Mouse (Mus musculus) ovary, postnatal 36 days (tissue): ENCODE measurements around the gene Fam198a.
A peak's percentile ranks its signal among the peaks of the same experiment; 100 is the strongest.

Experiments
- DNase-seq: peaks from one replicate; pipeline ENCODE4 v3.0.0; 2022; ENCODE audit warnings: low spot score, mixed read lengths

Fam198a gene

DNA sequence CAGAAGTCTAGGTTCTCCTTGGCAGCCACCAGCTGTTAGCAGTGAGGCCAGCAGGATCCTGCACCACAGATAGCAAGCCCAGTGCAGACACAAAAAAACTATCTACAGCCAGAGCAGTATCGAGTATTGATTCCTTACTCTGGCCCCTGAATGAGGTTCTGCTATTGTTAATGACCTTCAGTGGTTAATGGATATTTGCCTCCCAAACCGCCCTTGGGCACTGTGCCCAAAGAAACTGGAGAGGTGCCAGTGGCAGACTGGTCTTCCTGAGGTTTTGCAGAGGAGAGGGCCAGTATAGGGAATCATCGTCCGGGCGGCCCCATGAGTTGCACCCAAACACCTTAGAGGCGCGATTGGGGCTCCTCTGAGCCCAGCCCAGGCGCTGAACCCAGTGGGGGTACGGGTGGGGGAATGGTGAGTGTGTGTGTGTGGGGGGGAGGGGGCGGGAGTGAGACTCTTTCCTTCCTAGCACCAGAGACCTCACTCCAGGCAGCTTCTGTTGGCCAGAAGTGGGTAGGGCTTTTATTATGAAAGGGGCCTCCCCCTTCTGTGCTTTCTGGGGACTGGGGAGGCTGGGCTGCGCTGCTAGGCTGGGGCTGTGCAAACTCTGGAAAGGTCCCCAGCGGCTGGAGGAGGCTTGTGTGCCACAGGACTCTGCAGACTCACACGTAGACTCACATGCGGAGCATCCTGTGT lies at the start of gene Fam198a:
Gene Fam198a (plus strand): TSS at position 571 of the 696 bp plus-strand sequence.
- peak; percentile 90 for DNase-seq

GRCm38 (mm10) chr9:121901710-121902700 lies 48.8 kb upstream of the Fam198a start:
- peak; percentile 1 for DNase-seq

GRCm38 (mm10) chr9:121903476-121904305 lies 47.1 kb upstream of the Fam198a start:
- DNase-seq, result peak; percentile 23

GRCm38 (mm10) chr9:121904319-121904718 lies 46.5 kb upstream of the Fam198a start:
- DNase-seq, result no peak

DNA sequence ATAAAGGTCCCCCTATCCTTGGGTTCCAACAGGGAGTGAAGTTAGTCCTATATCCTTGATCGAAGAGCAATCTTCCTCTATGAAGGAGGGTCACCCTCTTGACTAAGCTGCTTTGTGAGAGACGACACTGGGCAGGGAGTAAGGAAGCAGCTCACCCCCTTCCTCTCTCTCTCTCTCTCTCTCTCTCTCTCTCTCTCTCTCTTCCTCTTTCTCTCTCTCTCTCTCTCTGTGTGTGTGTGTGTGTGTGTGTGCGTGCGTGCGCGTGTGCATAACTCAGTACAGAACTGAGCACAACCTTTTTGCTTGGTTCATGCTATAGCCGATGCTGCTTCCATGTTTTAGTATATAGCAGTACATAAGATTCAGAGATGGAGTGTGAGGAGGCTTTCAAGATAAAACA lies 45.8 kb upstream of the Fam198a start:
- no peak for DNase-seq

DNA sequence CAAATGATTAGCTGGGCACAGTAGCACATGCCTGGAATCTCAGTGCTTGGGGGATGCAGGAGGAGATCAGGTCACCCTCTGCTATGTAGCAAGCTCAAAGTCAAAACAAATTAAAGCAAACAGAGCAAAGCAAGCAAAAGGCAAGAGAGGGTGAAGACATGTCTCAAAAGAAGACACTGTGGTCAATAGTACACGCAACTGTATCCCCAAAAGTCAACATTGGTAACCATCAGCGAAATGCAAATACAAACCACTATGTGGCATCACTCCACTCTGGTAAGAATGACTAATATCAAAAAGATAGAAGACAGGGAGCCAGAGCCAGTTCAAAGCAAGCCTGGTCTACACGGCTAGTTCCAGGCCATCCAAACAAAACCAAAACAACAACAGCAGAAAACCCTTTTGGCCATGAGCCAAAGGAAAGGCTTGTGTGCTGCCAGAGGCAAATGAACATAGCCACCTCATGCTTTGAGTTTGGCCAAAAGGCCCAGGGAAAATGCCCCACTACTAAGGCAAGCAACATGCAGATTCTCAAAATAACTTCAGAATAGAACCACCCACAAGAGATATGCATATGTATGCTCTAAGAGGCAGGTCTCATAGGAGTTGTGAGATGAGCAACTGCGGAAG lies 45.1 kb upstream of the Fam198a start:
- DNase-seq, result peak; percentile 1

- DNase-seq, result no peak
Observed at GRCm38 (mm10) chr9:121906456-121906855, 44.3 kb upstream of the Fam198a start.

- peak; percentile 1 for DNase-seq
Observed at GRCm38 (mm10) chr9:121907356-121908070, 43.3 kb upstream of the Fam198a start.

GRCm38 (mm10) chr9:121908321-121908720 lies 42.5 kb upstream of the Fam198a start:
- peak; percentile 1 for DNase-seq

GRCm38 (mm10) chr9:121909635-121910034 lies 41.2 kb upstream of the Fam198a start:
- peak; percentile 1 for DNase-seq

GRCm38 (mm10) chr9:121911196-121911595 lies 39.6 kb upstream of the Fam198a start:
- DNase-seq, result no peak

- DNase-seq, result no peak
Observed at GRCm38 (mm10) chr9:121912786-121913185, 38.0 kb upstream of the Fam198a start.

- DNase-seq, result no peak
Observed at GRCm38 (mm10) chr9:121914226-121914757, 36.5 kb upstream of the Fam198a start.

- DNase-seq, result no peak
Observed at GRCm38 (mm10) chr9:121915056-121915455, 35.7 kb upstream of the Fam198a start.

DNA sequence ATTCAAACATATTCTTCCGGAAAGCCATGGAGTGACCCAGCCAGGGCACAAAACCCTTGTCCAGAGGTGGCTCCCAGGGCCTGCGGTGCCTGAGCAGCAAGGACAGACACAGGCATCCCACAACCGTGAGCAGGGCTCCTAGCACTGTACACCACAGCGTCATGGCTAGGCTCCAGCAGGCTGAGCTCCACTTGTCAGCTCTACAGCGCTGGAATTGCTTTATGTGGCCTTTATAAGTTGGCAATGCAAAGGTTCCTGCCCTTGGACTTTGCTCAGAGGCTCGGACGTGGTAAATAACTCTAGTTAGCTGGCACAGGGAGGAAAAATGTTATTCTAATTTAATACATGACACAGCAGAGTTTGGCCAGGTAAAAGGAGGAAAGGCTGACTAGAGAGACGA lies 34.7 kb upstream of the Fam198a start, which contains the start of gene Cyp8b1:
Gene Cyp8b1 (minus strand): TSS at position 204 of the 400 bp plus-strand sequence.
- no peak for DNase-seq

DNA sequence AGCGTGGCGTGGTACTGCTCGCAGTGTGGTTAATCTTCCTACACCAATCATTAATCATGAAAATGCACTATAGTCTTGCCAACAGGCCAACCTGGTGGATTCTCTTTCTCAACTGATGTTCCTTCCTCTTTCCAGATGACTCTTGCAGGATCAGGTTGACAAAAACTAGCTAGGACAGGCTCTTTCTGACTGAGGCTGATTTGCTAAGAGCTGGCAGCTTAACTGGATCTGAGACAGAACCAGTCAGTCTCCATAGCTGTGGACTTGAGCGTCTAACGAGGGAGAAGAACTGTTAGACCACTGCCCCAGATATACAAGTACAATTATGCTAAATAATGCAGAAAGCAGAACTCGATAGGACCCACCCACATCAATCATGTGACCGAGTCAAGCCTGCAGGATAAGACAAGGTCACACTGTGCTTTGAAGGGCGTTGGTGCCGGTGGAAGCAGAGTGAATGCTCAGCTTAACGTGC lies 31.7 kb upstream of the Fam198a start:
- DNase-seq, result no peak

- no peak for DNase-seq
Observed at GRCm38 (mm10) chr9:121923443-121923842, 27.3 kb upstream of the Fam198a start.

DNA sequence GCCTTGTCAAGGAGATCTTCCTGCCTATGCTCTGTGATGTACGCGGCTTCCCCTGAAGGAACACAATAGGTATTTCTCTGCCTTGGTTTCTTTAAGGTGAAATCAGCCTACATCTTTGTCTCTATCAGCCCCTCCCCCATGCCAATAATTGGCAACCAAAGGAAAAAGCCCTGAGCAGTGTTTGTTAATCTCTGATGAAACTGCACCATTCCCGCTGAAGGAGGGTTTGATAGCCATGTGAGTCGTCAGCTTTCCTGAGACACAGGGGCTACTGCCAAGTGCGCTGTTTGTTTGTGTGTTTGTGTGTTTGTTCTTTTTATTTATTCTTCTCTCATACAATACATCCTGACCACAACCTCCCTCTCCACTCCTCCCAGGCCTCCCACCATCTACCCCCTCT lies 26.9 kb upstream of the Fam198a start:
- DNase-seq, result no peak

DNA sequence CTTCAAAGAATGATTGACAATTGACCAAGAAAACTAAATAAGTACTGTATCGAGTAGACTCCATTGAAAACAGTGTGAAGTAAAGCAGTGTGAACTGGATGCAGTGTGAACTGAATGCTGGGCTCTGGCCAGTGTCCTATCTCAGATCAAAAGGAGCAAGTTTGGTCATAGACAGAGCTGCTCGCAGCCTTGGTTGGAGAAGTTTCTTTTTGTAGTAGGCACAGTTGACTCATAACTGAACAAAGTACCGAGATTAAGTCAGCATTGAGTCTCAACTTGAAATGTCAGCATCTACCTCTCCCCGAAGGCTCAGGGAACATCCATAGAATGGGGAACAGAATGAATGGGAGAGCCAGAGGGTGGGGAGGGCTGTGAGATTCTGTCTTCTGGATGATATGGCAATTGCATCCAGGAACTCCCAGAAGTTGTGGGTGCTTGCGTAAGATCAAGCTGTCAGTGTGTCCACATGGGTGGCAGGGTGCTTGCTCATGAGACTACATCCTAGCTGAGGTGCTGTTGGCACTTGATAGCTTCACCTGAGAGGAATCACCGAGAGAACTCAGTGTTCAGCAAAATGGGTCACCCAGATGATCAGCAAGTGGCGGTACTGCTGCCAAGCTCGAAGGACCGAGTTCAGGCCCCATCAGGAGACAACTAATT lies 25.8 kb upstream of the Fam198a start:
- no peak for DNase-seq

GRCm38 (mm10) chr9:121925959-121926358 lies 24.8 kb upstream of the Fam198a start:
- DNase-seq, result no peak
